Mouse (Mus musculus) cerebellum, postnatal 14 days (tissue): ENCODE results near the gene Npepps.
A peak's percentile ranks its signal among the peaks of the same experiment; 100 is the strongest.

Experiments
- DNase-seq, 2 experiments: peaks; one replicate each; pipeline ENCODE4 v3.0.0; 2021; ENCODE audit warnings: mixed read lengths in 2 of 2

Gene Npepps

DNA sequence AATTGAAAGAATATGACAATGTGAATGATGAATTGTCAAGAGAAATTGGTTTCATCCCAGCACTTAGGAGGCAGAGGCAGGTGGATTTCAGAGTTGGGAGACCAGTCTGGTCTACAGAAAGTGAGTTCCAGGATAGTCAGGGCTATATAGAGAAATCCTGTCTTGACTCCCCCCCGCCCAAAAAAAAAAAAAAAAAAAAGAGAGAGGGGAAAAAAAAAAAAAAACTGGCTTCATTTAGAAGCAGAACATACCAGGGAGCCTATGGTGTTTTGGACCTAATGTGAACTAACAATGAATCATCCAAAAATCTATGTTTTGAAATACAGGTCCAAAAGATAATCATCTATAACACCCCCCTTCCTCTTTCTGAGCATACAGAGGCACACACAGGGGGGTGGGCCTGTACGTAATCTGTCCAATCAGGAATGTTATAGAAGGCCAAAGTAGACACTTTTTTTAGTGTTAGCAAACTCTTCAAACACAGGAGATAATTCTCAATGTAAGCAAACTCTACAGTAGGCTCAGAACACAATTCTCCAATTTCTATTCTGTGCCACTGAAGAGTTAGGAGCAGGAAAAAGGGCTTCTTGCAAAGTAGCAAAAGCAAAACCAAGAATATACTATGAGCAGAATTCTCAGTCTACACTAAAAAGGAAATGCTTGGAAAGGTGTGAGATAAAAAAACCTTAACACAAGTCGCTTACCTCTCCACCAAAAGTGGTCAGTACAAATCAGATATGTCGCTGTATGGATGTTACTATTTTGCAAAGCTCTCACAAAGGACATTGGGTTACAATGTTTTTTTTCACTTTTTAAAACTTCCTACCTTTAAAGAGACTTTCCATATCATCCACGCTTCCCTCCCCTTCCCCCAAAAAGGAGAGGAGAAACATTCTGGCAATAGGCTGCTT lies 94.5 kb downstream of the Npepps start:
- no peak for DNase-seq

GRCm38 (mm10) chr11:97184875-97185274 lies 95.6 kb downstream of the Npepps start:
- DNase-seq = no peak

DNA sequence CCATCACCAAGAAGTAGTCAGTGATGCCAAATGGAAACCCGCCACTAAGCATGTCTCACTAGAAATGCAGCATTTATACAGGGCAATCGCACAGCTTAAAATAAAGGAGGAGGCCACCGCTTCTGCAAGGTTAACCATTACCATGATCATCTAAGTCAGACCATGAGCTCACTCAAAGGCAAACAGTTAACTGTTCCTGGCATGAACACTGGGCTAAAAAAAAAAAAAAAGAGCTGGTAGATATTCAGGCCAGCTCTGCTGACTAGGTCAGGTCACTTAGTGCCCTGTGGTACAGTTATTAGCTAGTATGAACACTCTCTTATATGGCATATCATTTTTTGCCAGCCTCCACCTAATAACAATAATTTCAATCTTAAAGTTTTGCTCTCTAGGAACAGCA lies 98.0 kb downstream of the Npepps start:
- no peak for DNase-seq

DNA sequence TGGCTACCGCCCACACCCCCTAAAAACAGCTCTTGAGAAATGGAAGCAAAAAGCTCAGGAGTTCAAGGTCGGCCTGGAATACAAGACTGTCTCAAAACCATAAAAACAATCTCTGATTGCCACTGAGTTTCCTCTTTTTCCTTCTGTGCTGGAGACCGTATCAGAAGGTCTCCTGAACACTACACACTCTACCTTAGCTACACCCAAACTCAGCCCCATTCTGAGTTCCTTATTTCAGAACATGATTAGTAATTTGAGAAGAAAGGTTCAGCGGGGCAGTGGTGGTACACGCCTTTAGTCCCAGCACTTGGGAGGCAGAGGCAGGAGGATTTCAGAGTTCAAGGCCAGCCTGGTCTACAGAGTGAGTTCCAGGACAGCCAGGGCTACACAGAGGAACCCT lies 99.4 kb downstream of the Npepps start:
- DNase-seq = no peak

GRCm38 (mm10) chr11:97178198-97178597 lies 102.2 kb downstream of the Npepps start:
- DNase-seq = no peak

GRCm38 (mm10) chr11:97176851-97177250 lies 103.6 kb downstream of the Npepps start:
- peak; percentile 77 to 79 for DNase-seq

GRCm38 (mm10) chr11:97175499-97175898 lies 104.9 kb downstream of the Npepps start:
- no peak for DNase-seq

DNA sequence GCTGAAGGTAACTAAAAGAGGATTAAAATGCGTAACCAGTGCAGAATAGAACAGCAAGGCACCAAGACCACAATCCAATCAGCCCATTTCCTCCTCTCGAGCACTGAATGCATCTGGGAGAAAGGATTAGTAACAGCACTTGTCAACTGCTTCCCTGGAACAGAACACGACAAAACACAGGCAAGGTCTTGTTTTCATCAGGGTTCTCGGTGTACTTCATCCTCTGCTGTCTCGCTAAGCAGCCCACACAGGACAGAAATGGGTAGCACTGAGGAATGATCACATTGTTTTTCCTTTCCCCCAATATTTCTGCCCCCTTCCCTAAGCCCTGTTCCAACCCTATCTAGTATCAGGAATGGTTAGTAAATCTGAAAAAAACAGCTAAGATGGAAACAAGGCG lies 120.1 kb downstream of the Npepps start:
- no peak for DNase-seq

GRCm38 (mm10) chr11:97156999-97157398 lies 123.4 kb downstream of the Npepps start:
- no peak for DNase-seq
